Mouse (Mus musculus): ENCODE results near the gene Prickle2. TPM values are rescaled to one million over a fixed set of nuclear protein-coding genes. Genes with fewer than 3 reads are reported as not detected.

The Prickle2 gene
- polyA plus RNA-seq, 1 experiment from 2014 or later, result 1.7 TPM

GRCm38 (mm10) chr6:92627048-92627617, 78.8 kb downstream of the Prickle2 start:
- Histone ChIP-seq H3K4me1 (replicated peaks; ENCODE audit: control insufficient read depth, insufficient read depth, low read length) (no peaks in the 10 kb centered on the region), H3K4me3 (ENCODE audit: low read depth, low read length) (no peak overlapping the region), H3K9me3 (ENCODE audit: control insufficient read depth, low read length) (no peaks in the 10 kb centered on the region), H3K36me3 (ENCODE audit: control insufficient read depth, insufficient read depth, low read length) (no peaks in the 10 kb centered on the region), H3K4me2 (no peak overlapping the region), H3K27ac (ENCODE audit: low read depth, low read length) (no peak overlapping the region), H3K9ac (ENCODE audit: low read depth, low read length) (no peak overlapping the region), H3K27me3 (replicated peaks; ENCODE audit: control insufficient read depth, insufficient read depth, low read length) (no peaks in the 10 kb centered on the region)
- 67% methylated on average over 8 of the region's 8 CpGs for WGBS
- ATAC-seq (replicated peaks; ENCODE audit: low FRiP score), result no peak
- no peak for DNase-seq (ENCODE audit: low spot score)

- DNase-seq (ENCODE audit: low spot score) (no peak), ATAC-seq (replicated peaks; ENCODE audit: low FRiP score) (no peak)
- H3K36me3 ChIP-seq (ENCODE audit: control insufficient read depth, insufficient read depth, low read length), result no peaks in the 10 kb centered on the region
- H3K4me2 ChIP-seq, result no peak overlapping the region
- WGBS, result 63% methylated on average over 1 of the region's 1 CpGs
- H3K4me3 ChIP-seq (ENCODE audit: low read depth, low read length), result no peak overlapping the region
- H3K27me3 ChIP-seq (replicated peaks; ENCODE audit: control insufficient read depth, insufficient read depth, low read length), result no peaks in the 10 kb centered on the region
- no peaks in the 10 kb centered on the region for H3K4me1 ChIP-seq (replicated peaks; ENCODE audit: control insufficient read depth, insufficient read depth, low read length)
- no peaks in the 10 kb centered on the region for H3K9me3 ChIP-seq (ENCODE audit: control insufficient read depth, low read length)
- H3K9ac ChIP-seq (ENCODE audit: low read depth, low read length), result no peak overlapping the region
- H3K27ac ChIP-seq (ENCODE audit: low read depth, low read length), result no peak overlapping the region
Measured at GRCm38 (mm10) chr6:92625923-92626322, 80.0 kb downstream of the Prickle2 start.

DNA sequence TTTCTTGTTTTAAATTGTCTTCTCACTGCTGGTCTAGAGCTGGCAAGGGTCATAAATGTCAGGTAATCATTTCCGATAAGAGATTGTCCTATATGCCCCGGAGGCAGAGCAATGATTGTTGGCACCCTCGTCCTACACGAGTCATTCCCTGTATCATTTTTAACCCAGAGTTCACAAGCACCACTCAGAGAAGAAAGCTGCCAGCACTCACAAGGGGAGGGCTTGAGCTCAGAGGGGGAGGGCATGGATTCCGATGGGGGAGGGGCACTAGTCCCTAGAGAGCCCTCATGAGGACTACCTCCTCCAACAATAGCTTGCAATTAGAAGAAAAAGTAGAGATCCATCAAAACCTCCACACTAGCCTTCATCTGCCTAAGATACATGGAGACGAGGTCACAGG, 81.6 kb downstream of the Prickle2 start:
- WGBS, result 73% methylated on average over 6 of the region's 6 CpGs
- Histone ChIP-seq H3K9me3 (ENCODE audit: control insufficient read depth, low read length) (no peaks in the 10 kb centered on the region), H3K4me2 (no peak overlapping the region), H3K27me3 (replicated peaks; ENCODE audit: control insufficient read depth, insufficient read depth, low read length) (no peaks in the 10 kb centered on the region), H3K4me1 (replicated peaks; ENCODE audit: control insufficient read depth, insufficient read depth, low read length) (no peaks in the 10 kb centered on the region), H3K4me3 (ENCODE audit: low read depth, low read length) (no peak overlapping the region), H3K9ac (ENCODE audit: low read depth, low read length) (no peak overlapping the region), H3K36me3 (ENCODE audit: control insufficient read depth, insufficient read depth, low read length) (no peaks in the 10 kb centered on the region), H3K27ac (ENCODE audit: low read depth, low read length) (no peak overlapping the region)
- no peak for ATAC-seq (replicated peaks; ENCODE audit: low FRiP score)
- DNase-seq (ENCODE audit: low spot score), result no peak

DNA sequence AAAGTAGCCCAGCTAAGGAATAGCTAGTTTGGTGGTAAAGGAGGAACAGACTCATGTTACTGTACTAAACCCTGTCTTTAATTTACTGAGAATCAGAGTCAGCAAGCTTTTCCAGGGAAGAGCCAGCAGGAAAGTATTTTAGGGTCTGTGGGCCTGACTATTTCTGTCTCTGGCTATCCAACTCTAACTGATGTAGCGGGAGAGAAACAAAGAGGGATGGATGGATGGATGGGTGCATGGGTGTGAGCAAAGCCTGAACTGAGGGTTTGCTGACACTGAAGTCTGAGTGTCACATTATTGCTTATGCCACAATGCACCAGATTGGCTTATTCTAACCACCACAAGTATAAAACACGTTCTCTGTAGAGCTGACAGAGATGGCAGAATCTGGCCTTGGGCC, 88.8 kb downstream of the Prickle2 start:
- no peak overlapping the region for H3K9ac ChIP-seq (ENCODE audit: low read depth, low read length)
- H3K4me3 ChIP-seq (ENCODE audit: low read depth, low read length), result no peak overlapping the region
- ATAC-seq (replicated peaks; ENCODE audit: low FRiP score), result no peak
- H3K4me1 ChIP-seq (replicated peaks; ENCODE audit: control insufficient read depth, insufficient read depth, low read length), result no peaks in the 10 kb centered on the region
- no peak overlapping the region for H3K27ac ChIP-seq (ENCODE audit: low read depth, low read length)
- no peak overlapping the region for H3K4me2 ChIP-seq
- no peaks in the 10 kb centered on the region for H3K9me3 ChIP-seq (ENCODE audit: control insufficient read depth, low read length)
- no peaks in the 10 kb centered on the region for H3K36me3 ChIP-seq (ENCODE audit: control insufficient read depth, insufficient read depth, low read length)
- no peaks in the 10 kb centered on the region for H3K27me3 ChIP-seq (replicated peaks; ENCODE audit: control insufficient read depth, insufficient read depth, low read length)
- no peak for DNase-seq (ENCODE audit: low spot score)
- WGBS, result 75% methylated on average over 2 of the region's 2 CpGs

GRCm38 (mm10) chr6:92614771-92615170, 91.2 kb downstream of the Prickle2 start:
- H3K4me1 ChIP-seq (replicated peaks; ENCODE audit: control insufficient read depth, insufficient read depth, low read length), result no peaks in the 10 kb centered on the region
- no peak overlapping the region for H3K4me2 ChIP-seq
- no peak overlapping the region for H3K4me3 ChIP-seq (ENCODE audit: low read depth, low read length)
- no peaks in the 10 kb centered on the region for H3K36me3 ChIP-seq (ENCODE audit: control insufficient read depth, insufficient read depth, low read length)
- WGBS, result 73% methylated on average over 3 of the region's 3 CpGs
- ATAC-seq (replicated peaks; ENCODE audit: low FRiP score), result no peak
- no peaks in the 10 kb centered on the region for H3K9me3 ChIP-seq (ENCODE audit: control insufficient read depth, low read length)
- no peaks in the 10 kb centered on the region for H3K27me3 ChIP-seq (replicated peaks; ENCODE audit: control insufficient read depth, insufficient read depth, low read length)
- no peak overlapping the region for H3K9ac ChIP-seq (ENCODE audit: low read depth, low read length)
- no peak for DNase-seq (ENCODE audit: low spot score)
- no peak overlapping the region for H3K27ac ChIP-seq (ENCODE audit: low read depth, low read length)

DNA sequence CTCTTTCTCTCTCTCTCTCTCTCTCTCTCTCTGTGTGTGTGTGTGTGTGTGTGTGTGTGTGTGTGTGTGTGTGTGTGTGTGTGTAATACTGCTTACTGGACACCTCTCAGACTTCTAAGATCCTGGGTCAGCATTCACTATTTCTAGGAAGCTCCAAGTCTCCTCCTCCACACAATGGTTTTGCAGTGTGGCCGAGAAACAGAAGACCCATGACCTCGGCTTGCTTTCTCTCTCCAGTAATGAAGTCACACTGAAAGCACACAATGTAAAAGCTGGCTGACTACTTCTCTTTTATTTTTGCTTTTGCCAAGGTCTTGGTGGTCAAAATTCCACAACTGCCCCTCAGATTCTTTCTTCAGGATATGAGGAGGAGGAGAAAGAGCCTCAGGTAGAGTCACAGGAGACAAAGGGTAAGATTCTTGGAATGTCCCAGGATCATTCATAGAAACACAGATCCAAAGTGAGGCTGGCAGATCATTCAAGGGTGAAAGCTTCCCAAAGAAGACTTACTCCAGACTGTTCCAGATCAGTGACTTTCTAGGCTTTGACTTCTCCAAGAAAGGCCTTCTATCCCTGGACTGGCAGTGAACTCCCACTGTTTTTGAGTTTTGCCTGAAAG, 93.7 kb downstream of the Prickle2 start:
- no peaks in the 10 kb centered on the region for H3K4me1 ChIP-seq (replicated peaks; ENCODE audit: control insufficient read depth, insufficient read depth, low read length)
- 70% methylated on average over 2 of the region's 2 CpGs for WGBS
- H3K9me3 ChIP-seq (ENCODE audit: control insufficient read depth, low read length), result no peaks in the 10 kb centered on the region
- DNase-seq (ENCODE audit: low spot score) (no peak), ATAC-seq (replicated peaks; ENCODE audit: low FRiP score) (no peak)
- no peak overlapping the region for H3K27ac ChIP-seq (ENCODE audit: low read depth, low read length)
- H3K27me3 ChIP-seq (replicated peaks; ENCODE audit: control insufficient read depth, insufficient read depth, low read length), result no peaks in the 10 kb centered on the region
- H3K9ac ChIP-seq (ENCODE audit: low read depth, low read length), result no peak overlapping the region
- no peak overlapping the region for H3K4me3 ChIP-seq (ENCODE audit: low read depth, low read length)
- H3K36me3 ChIP-seq (ENCODE audit: control insufficient read depth, insufficient read depth, low read length), result no peaks in the 10 kb centered on the region
- H3K4me2 ChIP-seq, result no peak overlapping the region

GRCm38 (mm10) chr6:92609682-92610235, 96.2 kb downstream of the Prickle2 start:
- WGBS, result 56% methylated on average over 9 of the region's 9 CpGs
- Histone ChIP-seq H3K27ac (ENCODE audit: low read depth, low read length) (no peak overlapping the region), H3K9ac (ENCODE audit: low read depth, low read length) (no peak overlapping the region), H3K4me3 (ENCODE audit: low read depth, low read length) (no peak overlapping the region), H3K9me3 (ENCODE audit: control insufficient read depth, low read length) (no peaks in the 10 kb centered on the region), H3K4me1 (replicated peaks; ENCODE audit: control insufficient read depth, insufficient read depth, low read length) (no peaks in the 10 kb centered on the region), H3K36me3 (ENCODE audit: control insufficient read depth, insufficient read depth, low read length) (no peaks in the 10 kb centered on the region), H3K27me3 (replicated peaks; ENCODE audit: control insufficient read depth, insufficient read depth, low read length) (no peaks in the 10 kb centered on the region), H3K4me2 (no peak overlapping the region)
- ATAC-seq (replicated peaks; ENCODE audit: low FRiP score), result no peak
- DNase-seq (ENCODE audit: low spot score), result no peak

- DNase-seq (ENCODE audit: low spot score), result no peak
- WGBS, result 61% methylated on average over 3 of the region's 3 CpGs
- H3K27me3 ChIP-seq (replicated peaks; ENCODE audit: control insufficient read depth, insufficient read depth, low read length), result no peaks in the 10 kb centered on the region
- H3K4me2 ChIP-seq, result no peak overlapping the region
- H3K4me3 ChIP-seq (ENCODE audit: low read depth, low read length), result no peak overlapping the region
- H3K9me3 ChIP-seq (ENCODE audit: control insufficient read depth, low read length), result no peaks in the 10 kb centered on the region
- H3K36me3 ChIP-seq (ENCODE audit: control insufficient read depth, insufficient read depth, low read length), result no peaks in the 10 kb centered on the region
- H3K27ac ChIP-seq (ENCODE audit: low read depth, low read length), result no peak overlapping the region
- no peak for ATAC-seq (replicated peaks; ENCODE audit: low FRiP score)
- H3K9ac ChIP-seq (ENCODE audit: low read depth, low read length), result no peak overlapping the region
- no peaks in the 10 kb centered on the region for H3K4me1 ChIP-seq (replicated peaks; ENCODE audit: control insufficient read depth, insufficient read depth, low read length)
Measured at GRCm38 (mm10) chr6:92609078-92609477, 96.9 kb downstream of the Prickle2 start.

DNA sequence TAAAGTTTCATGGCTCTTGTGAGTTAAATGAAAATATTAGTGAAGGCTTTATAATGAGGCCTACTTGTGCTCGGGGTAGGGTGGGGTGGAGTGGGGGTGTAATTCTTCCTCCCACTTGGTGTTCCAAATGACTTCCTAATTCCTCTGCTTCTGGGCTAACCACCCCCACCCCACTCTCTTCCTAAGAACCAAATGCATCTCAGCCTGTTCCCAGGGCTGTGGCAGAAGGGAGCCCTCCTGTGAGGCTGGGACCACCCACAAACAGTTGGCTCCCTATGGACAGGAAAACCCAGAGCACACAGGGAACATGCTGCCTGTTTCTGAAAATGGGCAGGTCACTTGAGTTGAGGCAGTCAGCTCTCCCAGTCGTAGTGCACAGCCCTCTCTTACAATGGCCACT, 100.8 kb downstream of the Prickle2 start:
- Histone ChIP-seq H3K27me3 (replicated peaks; ENCODE audit: control insufficient read depth, insufficient read depth, low read length) (no peaks in the 10 kb centered on the region), H3K4me1 (replicated peaks; ENCODE audit: control insufficient read depth, insufficient read depth, low read length) (no peaks in the 10 kb centered on the region), H3K4me3 (ENCODE audit: low read depth, low read length) (no peak overlapping the region), H3K9ac (ENCODE audit: low read depth, low read length) (no peak overlapping the region), H3K27ac (ENCODE audit: low read depth, low read length) (no peak overlapping the region), H3K4me2 (no peak overlapping the region), H3K9me3 (ENCODE audit: control insufficient read depth, low read length) (no peaks in the 10 kb centered on the region), H3K36me3 (ENCODE audit: control insufficient read depth, insufficient read depth, low read length) (no peaks in the 10 kb centered on the region)
- 58% methylated on average over 2 of the region's 2 CpGs for WGBS
- DNase-seq (ENCODE audit: low spot score) (no peak), ATAC-seq (replicated peaks; ENCODE audit: low FRiP score) (no peak)

All from liver, embryonic 11.5 days (tissue).